Mouse (Mus musculus): ENCODE data around the gene Atp6v0e2. TPM values are rescaled to one million over a fixed set of nuclear protein-coding genes. Genes with fewer than 3 reads are reported as not detected.

The Atp6v0e2 gene
- polyA plus RNA-seq, 1 experiment from 2014 or later = 152 TPM

DNA sequence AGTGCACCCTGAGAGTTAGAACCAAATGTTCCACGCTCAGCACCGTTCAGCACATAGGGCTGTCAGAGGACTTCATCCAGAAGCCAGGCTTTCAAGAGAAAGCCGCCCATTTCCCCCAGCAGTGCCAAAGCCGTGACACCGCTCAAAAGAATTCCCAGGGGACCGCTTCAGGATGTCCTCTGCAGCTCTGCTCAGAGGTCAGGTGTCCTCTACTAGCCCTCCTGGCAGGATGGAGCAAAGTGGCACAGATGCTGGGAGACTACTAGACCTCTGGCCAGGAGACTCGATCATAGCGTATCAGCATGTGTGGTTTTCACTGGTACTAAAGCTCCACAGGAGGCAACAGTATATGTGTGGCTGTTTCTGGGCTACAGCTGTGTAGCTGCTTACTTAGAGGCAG is 2.5 kb upstream of the Atp6v0e2 start:
- WGBS = 83% methylated on average over 8 of the region's 8 CpGs
- no peak overlapping the region for H3K9ac ChIP-seq (ENCODE audit: low read length)

DNA sequence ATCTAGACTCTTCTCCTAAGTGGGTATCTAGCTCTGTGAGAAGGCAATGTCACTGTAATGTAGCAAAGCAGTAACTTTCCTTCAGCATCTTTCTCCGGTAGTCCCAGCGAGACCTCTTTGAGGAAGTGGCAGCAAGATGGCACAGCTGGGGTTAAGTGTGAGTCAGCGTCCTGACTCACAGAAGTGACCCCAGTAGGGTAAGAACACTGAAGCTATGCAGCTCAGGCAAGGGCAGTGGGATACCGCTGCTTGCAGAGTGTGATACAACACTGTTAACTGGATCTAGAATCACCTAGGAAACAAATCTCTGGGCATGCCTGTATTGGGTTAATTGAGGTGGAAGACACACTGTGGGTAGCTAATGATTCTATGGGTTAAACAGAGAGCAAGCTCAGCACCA is 1.3 kb upstream of the Atp6v0e2 start:
- WGBS = 65% methylated on average over 4 of the region's 4 CpGs
- H3K9ac ChIP-seq (ENCODE audit: low read length) = no peak overlapping the region
- no peak overlapping the region for H3K27ac ChIP-seq (ENCODE audit: low read depth, low read length)
- H3K9me3 ChIP-seq (replicated peaks; ENCODE audit: control insufficient read depth, low read length) = no peaks in the 10 kb centered on the region
- no peaks in the 10 kb centered on the region for H3K27me3 ChIP-seq (replicated peaks; ENCODE audit: control insufficient read depth, insufficient read depth, low read length)
- peaks cover 19% of the 10 kb centered on the region for H3K36me3 ChIP-seq (ENCODE audit: control insufficient read depth, insufficient read depth, low read length)
- DNase-seq (ENCODE audit: low spot score) = no peak
- H3K4me1 ChIP-seq (ENCODE audit: control insufficient read depth, insufficient read depth, low read length) = peaks cover 18% of the 10 kb centered on the region
- no peak overlapping the region for H3K4me3 ChIP-seq (ENCODE audit: low read depth, low read length)
- ATAC-seq = no peak
- H3K4me2 ChIP-seq (ENCODE audit: low read length) = no peak overlapping the region

More for the DNA sequence above, 2.5 kb upstream of the Atp6v0e2 start:
- Histone ChIP-seq H3K4me3 (ENCODE audit: low read depth, low read length) (no peak overlapping the region), H3K27ac (ENCODE audit: low read depth, low read length) (no peak overlapping the region), H3K9me3 (replicated peaks; ENCODE audit: control insufficient read depth, low read length) (no peaks in the 10 kb centered on the region), H3K4me2 (ENCODE audit: low read length) (no peak overlapping the region), H3K36me3 (ENCODE audit: control insufficient read depth, insufficient read depth, low read length) (peaks cover 9% of the 10 kb centered on the region; the same call in 1 of the 2 replicates), H3K4me1 (ENCODE audit: control insufficient read depth, insufficient read depth, low read length) (peaks cover 18% of the 10 kb centered on the region), H3K27me3 (replicated peaks; ENCODE audit: control insufficient read depth, insufficient read depth, low read length) (no peaks in the 10 kb centered on the region)
- no peak for DNase-seq (ENCODE audit: low spot score)
- no peak for ATAC-seq

DNA sequence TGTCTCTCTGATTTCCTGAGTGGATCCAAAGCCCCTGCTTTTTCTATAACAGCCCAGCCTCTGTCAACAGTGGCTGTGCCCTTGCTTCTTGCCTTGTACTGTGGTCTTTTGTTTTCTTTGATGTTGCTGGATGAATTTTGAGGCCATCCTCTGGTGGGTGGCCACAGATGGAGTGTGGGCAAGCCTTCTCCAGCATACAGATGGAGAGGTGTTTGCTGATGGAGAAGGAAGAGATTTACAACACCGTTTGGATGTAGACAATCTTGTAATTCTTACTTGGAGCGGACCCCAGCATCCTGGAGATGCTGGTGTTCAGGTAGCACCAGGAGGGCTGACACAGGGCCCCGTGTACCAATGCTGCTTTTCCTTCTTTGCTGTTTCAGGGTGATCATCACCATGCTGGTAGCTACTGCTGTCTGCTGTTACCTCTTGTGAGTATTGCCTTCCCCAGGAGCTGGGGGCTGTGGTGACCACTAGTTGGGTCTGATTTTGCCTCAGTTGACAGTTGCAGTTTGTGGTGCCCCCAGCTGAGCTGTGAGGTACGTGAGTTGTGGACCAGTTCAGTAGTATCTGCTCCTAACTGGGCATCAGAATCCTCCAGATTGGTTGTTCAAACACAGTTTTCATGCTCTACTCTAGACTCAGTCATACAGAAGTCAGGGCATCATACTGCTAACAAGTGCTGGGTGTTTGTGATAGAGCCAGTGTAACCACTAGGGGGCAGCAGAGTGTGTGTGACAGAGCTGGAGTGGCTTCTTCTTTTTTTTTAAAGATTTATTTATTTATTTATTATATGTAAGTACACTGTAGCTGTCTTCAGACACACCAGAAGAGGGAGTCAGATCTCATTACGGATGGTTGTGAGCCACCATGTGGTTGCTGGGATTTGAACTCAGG is 1.7 kb downstream of the Atp6v0e2 start:
- peaks cover 30% of the 10 kb centered on the region for H3K36me3 ChIP-seq (ENCODE audit: control insufficient read depth, insufficient read depth, low read length)
- no peaks in the 10 kb centered on the region for H3K9me3 ChIP-seq (replicated peaks; ENCODE audit: control insufficient read depth, low read length)
- H3K27ac ChIP-seq (ENCODE audit: low read depth, low read length) = no peak overlapping the region
- peaks cover 18% of the 10 kb centered on the region for H3K4me1 ChIP-seq (ENCODE audit: control insufficient read depth, insufficient read depth, low read length)
- peak overlapping the region; percentile 93; the same call in 1 of the 2 replicates for H3K9ac ChIP-seq (ENCODE audit: low read length)
- 0 out of 2 replicates have a peak overlapping the region, but pooled peaks have one; percentile 64 for H3K4me3 ChIP-seq (ENCODE audit: low read depth, low read length)
- H3K27me3 ChIP-seq (replicated peaks; ENCODE audit: control insufficient read depth, insufficient read depth, low read length) = no peaks in the 10 kb centered on the region
- H3K4me2 ChIP-seq (ENCODE audit: low read length) = peak overlapping the region; percentile 74
- WGBS = 80% methylated on average over 5 of the region's 5 CpGs
- DNase-seq (ENCODE audit: low spot score) = peak; percentile 85
- no peak for ATAC-seq

DNA sequence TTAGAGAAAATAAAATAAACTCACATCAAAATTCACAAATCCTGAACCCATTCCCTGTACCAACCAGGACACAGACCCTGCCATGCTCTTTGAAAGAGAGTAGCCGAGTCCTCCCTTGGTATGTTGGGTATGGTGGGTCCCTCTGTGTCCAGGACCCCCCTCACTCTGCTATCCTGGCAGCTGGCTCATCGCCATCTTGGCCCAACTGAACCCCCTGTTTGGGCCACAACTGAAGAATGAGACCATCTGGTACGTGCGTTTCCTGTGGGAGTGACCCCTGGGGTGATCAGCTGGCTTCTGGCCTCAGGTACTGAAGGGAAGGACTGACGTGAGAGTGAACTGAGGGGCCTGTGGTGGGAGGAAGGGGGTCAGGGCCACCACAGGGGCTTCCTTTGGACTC is 2.4 kb downstream of the Atp6v0e2 start:
- Histone ChIP-seq H3K9ac (ENCODE audit: low read length) (no peak overlapping the region), H3K27me3 (replicated peaks; ENCODE audit: control insufficient read depth, insufficient read depth, low read length) (no peaks in the 10 kb centered on the region), H3K9me3 (replicated peaks; ENCODE audit: control insufficient read depth, low read length) (no peaks in the 10 kb centered on the region), H3K27ac (ENCODE audit: low read depth, low read length) (no peak overlapping the region), H3K4me3 (ENCODE audit: low read depth, low read length) (no peak overlapping the region), H3K4me2 (ENCODE audit: low read length) (no peak overlapping the region), H3K36me3 (ENCODE audit: control insufficient read depth, insufficient read depth, low read length) (peaks cover 30% of the 10 kb centered on the region), H3K4me1 (ENCODE audit: control insufficient read depth, insufficient read depth, low read length) (peaks cover 18% of the 10 kb centered on the region)
- ATAC-seq = no peak
- no peak for DNase-seq (ENCODE audit: low spot score)
- WGBS = 76% methylated on average over 5 of the region's 5 CpGs

DNA sequence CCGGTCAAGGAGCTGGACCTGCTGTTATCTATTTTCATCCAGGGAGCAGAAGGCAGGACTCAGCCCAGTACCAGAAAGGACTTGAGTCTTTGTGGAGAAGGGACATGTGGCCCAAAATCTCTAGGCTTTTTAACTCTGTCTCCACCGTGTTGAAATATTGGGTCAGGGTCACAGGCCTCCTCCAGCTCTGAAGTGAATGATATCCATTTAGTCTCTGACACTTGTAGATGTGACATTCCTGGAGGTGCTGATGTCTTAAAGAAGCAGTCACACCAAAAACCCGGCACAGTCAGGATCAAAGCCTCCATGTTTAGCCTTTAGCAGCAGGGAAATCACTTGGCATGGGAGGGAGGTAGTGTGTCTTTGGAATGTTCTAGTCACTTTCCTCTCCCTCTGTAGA is 3.3 kb downstream of the Atp6v0e2 start:
- Histone ChIP-seq H3K9me3 (replicated peaks; ENCODE audit: control insufficient read depth, low read length) (no peaks in the 10 kb centered on the region), H3K4me3 (ENCODE audit: low read depth, low read length) (no peak overlapping the region), H3K4me2 (ENCODE audit: low read length) (no peak overlapping the region), H3K27me3 (replicated peaks; ENCODE audit: control insufficient read depth, insufficient read depth, low read length) (no peaks in the 10 kb centered on the region), H3K9ac (ENCODE audit: low read length) (no peak overlapping the region), H3K36me3 (ENCODE audit: control insufficient read depth, insufficient read depth, low read length) (peaks cover 30% of the 10 kb centered on the region), H3K27ac (ENCODE audit: low read depth, low read length) (no peak overlapping the region), H3K4me1 (ENCODE audit: control insufficient read depth, insufficient read depth, low read length) (peaks cover 18% of the 10 kb centered on the region)
- 79% methylated on average over 3 of the region's 3 CpGs for WGBS
- ATAC-seq = no peak
- DNase-seq (ENCODE audit: low spot score) = no peak

DNA sequence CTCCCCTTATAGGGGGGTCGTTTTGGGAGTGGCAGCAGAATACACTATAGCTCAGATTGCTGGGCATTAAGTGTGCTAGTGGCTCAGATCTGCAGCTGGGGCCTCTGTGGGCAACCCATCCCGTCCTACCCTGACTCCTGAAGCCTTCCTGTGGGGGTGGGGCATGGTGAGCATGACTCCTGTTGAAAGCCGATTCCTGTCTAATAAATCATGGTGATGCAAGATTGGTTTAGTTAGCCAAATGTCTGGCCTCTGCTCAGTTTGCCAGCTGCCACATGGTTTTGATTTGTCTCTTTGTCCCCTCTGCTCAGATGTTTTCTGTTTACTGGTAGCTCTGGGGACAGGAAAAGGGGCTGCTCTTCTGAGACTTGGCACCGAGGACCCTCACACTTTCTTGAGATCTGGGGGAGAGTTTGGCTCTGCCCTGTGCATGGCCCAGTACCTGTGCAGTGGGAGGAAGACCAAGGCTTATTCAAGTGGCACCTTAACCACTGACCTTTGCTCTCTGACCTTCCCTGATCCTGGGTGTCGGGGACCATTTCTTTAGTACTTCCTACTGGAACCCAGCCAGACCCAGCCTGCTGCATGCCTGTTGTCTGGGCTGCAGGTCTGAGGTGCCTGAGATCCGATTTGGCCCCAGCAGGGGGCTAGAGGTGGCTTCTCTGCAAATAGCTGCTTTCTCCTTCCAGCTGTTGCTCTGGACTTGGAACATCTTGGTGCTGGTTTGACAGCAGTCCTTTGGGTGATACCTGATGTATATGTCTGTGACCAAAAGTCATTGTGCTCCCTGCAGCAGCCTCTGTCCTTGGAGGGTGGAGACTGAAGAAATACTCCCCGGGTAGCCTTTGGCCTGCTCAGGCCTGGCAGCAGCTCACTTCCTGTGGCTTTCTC is 4.4 kb downstream of the Atp6v0e2 start:
- no peak for DNase-seq (ENCODE audit: low spot score)
- no peak for ATAC-seq
- no peak overlapping the region for H3K27ac ChIP-seq (ENCODE audit: low read depth, low read length)
- no peak overlapping the region for H3K9ac ChIP-seq (ENCODE audit: low read length)
- H3K9me3 ChIP-seq (replicated peaks; ENCODE audit: control insufficient read depth, low read length) = no peaks in the 10 kb centered on the region
- peaks cover 14% of the 10 kb centered on the region for H3K4me1 ChIP-seq (ENCODE audit: control insufficient read depth, insufficient read depth, low read length)
- H3K27me3 ChIP-seq (replicated peaks; ENCODE audit: control insufficient read depth, insufficient read depth, low read length) = no peaks in the 10 kb centered on the region
- H3K4me3 ChIP-seq (ENCODE audit: low read depth, low read length) = no peak overlapping the region
- WGBS = 72% methylated on average over 7 of the region's 7 CpGs
- H3K4me2 ChIP-seq (ENCODE audit: low read length) = no peak overlapping the region
- H3K36me3 ChIP-seq (ENCODE audit: control insufficient read depth, insufficient read depth, low read length) = peaks cover 30% of the 10 kb centered on the region

DNA sequence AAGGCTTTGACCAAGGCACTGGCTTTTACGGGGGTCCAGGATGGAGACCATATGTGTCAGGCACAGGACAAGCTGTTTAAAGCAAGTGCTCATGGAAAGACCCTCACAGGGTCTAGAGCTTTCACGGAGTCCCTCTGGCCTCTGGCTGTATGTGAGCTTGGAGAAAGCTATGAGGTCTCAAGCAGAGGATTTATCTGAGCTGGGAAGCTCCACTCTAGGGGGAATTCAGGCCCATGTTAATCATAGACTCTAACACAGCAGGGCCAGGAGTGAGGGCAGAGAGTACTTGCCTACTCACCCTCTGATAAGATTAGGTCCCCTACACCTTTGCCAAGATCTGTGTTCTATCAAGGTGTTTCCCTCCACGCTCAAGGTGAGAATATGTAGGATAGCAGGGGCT is 5.2 kb downstream of the Atp6v0e2 start:
- H3K27me3 ChIP-seq (replicated peaks; ENCODE audit: control insufficient read depth, insufficient read depth, low read length) = no peaks in the 10 kb centered on the region
- H3K4me2 ChIP-seq (ENCODE audit: low read length) = no peak overlapping the region
- H3K4me3 ChIP-seq (ENCODE audit: low read depth, low read length) = no peak overlapping the region
- DNase-seq (ENCODE audit: low spot score) (no peak), ATAC-seq (no peak)
- no peak overlapping the region for H3K27ac ChIP-seq (ENCODE audit: low read depth, low read length)
- peaks cover 30% of the 10 kb centered on the region for H3K36me3 ChIP-seq (ENCODE audit: control insufficient read depth, insufficient read depth, low read length)
- H3K9ac ChIP-seq (ENCODE audit: low read length) = no peak overlapping the region
- 91% methylated on average over 3 of the region's 3 CpGs for WGBS
- H3K9me3 ChIP-seq (replicated peaks; ENCODE audit: control insufficient read depth, low read length) = no peaks in the 10 kb centered on the region
- H3K4me1 ChIP-seq (ENCODE audit: control insufficient read depth, insufficient read depth, low read length) = peaks cover 11% of the 10 kb centered on the region

DNA sequence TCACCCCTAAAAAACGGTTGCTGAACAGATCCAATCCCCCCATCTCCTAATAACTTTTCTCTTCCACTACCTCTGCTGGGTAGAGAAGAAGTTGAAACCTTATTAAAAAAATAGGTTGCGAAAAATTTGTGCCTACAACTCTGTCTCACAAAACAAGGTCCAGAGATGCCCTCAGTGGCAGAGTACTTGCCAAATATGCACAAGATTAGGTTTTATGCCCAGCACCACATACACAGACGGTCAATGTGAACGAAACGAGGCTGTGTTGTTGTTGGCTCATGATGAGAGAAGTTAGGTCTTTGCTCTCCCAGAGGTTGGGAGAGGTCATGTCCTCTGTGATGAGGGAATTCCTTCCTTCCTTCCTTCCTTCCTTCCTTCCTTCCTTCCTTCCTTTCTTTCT is 7.8 kb downstream of the Atp6v0e2 start:
- 76% methylated on average over 5 of the region's 5 CpGs for WGBS
- ATAC-seq = no peak
- H3K9me3 ChIP-seq (replicated peaks; ENCODE audit: control insufficient read depth, low read length) = no peaks in the 10 kb centered on the region
- no peak for DNase-seq (ENCODE audit: low spot score)
- no peak overlapping the region for H3K27ac ChIP-seq (ENCODE audit: low read depth, low read length)
- no peaks in the 10 kb centered on the region for H3K27me3 ChIP-seq (replicated peaks; ENCODE audit: control insufficient read depth, insufficient read depth, low read length)
- H3K36me3 ChIP-seq (ENCODE audit: control insufficient read depth, insufficient read depth, low read length) = peaks cover 26% of the 10 kb centered on the region
- H3K9ac ChIP-seq (ENCODE audit: low read length) = no peak overlapping the region
- no peaks in the 10 kb centered on the region for H3K4me1 ChIP-seq (ENCODE audit: control insufficient read depth, insufficient read depth, low read length)
- H3K4me2 ChIP-seq (ENCODE audit: low read length) = no peak overlapping the region
- H3K4me3 ChIP-seq (ENCODE audit: low read depth, low read length) = no peak overlapping the region
